Mouse (Mus musculus): ENCODE measurements around the gene Ugt1a5.

DNA sequence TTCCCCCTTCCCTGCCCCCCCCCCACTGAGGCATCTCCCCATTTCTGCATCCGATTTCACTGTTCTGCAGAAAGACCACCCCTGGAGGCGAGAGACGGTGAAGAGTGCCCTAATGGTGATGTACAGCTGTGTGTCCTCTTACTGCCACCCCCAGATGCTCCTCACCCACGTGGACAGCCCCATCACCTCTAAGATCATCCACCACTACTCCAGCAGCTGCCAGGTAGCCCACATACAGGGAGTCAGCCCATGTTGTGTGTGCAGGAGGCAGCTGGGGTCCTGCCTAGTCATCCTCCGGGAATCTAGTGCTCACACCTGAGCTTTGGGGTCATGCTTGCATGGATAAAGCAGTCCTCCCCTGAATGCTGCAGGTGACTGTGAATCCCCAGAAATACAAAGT, 78.0 kb downstream of the Ugt1a5 start:
- TF ChIP-seq GATA1 (IDR thresholded peaks at IDR 0.05; ENCODE audit: borderline replicate concordance, low read length) = no peak
- no peak for TF ChIP-seq FLI1 (IDR thresholded peaks at IDR 0.05; ENCODE audit: low read length)

All from megakaryocyte, embryonic 14.5 days (primary cell).